Mouse (Mus musculus) hindbrain, embryonic 12.5 days (tissue): Measurements from ENCODE around the gene Phkb. TPM values are rescaled to one million over a fixed set of nuclear protein-coding genes. Genes with fewer than 3 reads are reported as not detected.
"Not testable (repeated sequence)": the region's sequence is repeated elsewhere in the genome, so short reads cannot be mapped to it uniquely, and the experiment has no call there.

Experiments used
- ATAC-seq: fragments of 200-750 bp; cut with Nextera tagmentation; 2 replicates; pipeline ENCODE4 v1.8.0; 2017; ENCODE audit warnings: moderate TSS enrichment; ENCODE audit not compliant: low FRiP score
- H3K27ac ChIP-seq: fragments of 300-500 bp; sonication (generic); 2 replicates; pipeline ENCODE4 v1.5.1; 2016; ENCODE audit warnings: mild to moderate bottlenecking
- H3K27me3 ChIP-seq: fragments of 300-500 bp; sonication (generic); 2 replicates; pipeline ENCODE4 v1.6.1; 2016; ENCODE audit warnings: mild to moderate bottlenecking
- H3K36me3 ChIP-seq: fragments of 300-500 bp; sonication (generic); 2 replicates; pipeline ENCODE4 v1.6.1; 2016; ENCODE audit warnings: mild to moderate bottlenecking
- H3K4me1 ChIP-seq: fragments of 300-500 bp; sonication (generic); 2 replicates; pipeline ENCODE4 v1.6.1; 2016
- H3K4me2 ChIP-seq: fragments of 300-500 bp; sonication (generic); replicated peaks from 2 replicates; pipeline ENCODE4 v1.6.1; 2016; ENCODE audit warnings: mild to moderate bottlenecking
- H3K4me3 ChIP-seq: fragments of 300-500 bp; sonication (generic); 2 replicates; pipeline ENCODE4 v1.5.1; 2016; ENCODE audit warnings: mild to moderate bottlenecking
- H3K9ac ChIP-seq: fragments of 300-500 bp; sonication (generic); 2 replicates; pipeline ENCODE4 v1.6.1; 2016; ENCODE audit warnings: mild to moderate bottlenecking, moderate library complexity
- H3K9me3 ChIP-seq: fragments of 300-500 bp; sonication (generic); replicated peaks from 2 replicates; pipeline ENCODE4 v1.6.1; 2016; ENCODE audit warnings: mild to moderate bottlenecking
- WGBS: fragments of 180-500 bp; shearing (Covaris S2); methylation state at CpG from one replicate; pipeline ENCODE4 v1.1.7; 2016; 5-methylcytosine and 5-hydroxymethylcytosine counted together
- polyA plus RNA-seq: library from polyadenylated mRNA; unstranded; fragments of >200 nt; fragmentation: Nextera tagmentation; extraction: Ambion mirVana; gene quantifications from 2 replicates; pipeline ENCODE4 v1.2.1, GENCODE M21; 2016

The Phkb gene
- polyA plus RNA-seq, result 44.5 and 55.3 TPM in 2 replicates

GRCm38 (mm10) chr8:85840657-85841488 lies at the start of gene Phkb, which contains the start of gene Itfg1:
Gene Phkb, plus strand, starts transcription at chr8:85840959.
Gene Itfg1, minus strand, starts transcription at chr8:85840921.
- Histone ChIP-seq H3K4me1 (peaks cover 17% of the 10 kb centered on the region), H3K9me3 (no peaks in the 10 kb centered on the region), H3K9ac (peak within 1 kb of the TSS; percentile 88), H3K27ac (peak within 1 kb of the TSS; percentile 97), H3K27me3 (no peaks in the 10 kb centered on the region), H3K4me2 (peak within 1 kb of the TSS; percentile 67), H3K36me3 (peaks cover 8% of the 10 kb centered on the region), H3K4me3 (peak within 1 kb of the TSS; percentile 93)
- peak; percentile 98 for ATAC-seq
- under 1% methylated on average over 54 of the region's 54 CpGs for WGBS

GRCm38 (mm10) chr8:85796392-85796791 lies 44.4 kb upstream of the Phkb start:
- peaks cover 19% of the 10 kb centered on the region for H3K36me3 ChIP-seq
- not testable (repeated sequence) for ATAC-seq, H3K9me3 ChIP-seq, H3K4me1 ChIP-seq, H3K27ac ChIP-seq, H3K9ac ChIP-seq, H3K4me2 ChIP-seq, H3K27me3 ChIP-seq, H3K4me3 ChIP-seq
- WGBS, result 95% methylated on average over 1 of the region's 1 CpGs

GRCm38 (mm10) chr8:85800164-85800563 lies 40.6 kb upstream of the Phkb start:
- 91% methylated on average over 1 of the region's 1 CpGs for WGBS
- H3K4me1 ChIP-seq, result no peaks in the 10 kb centered on the region
- no peaks in the 10 kb centered on the region for H3K27me3 ChIP-seq
- H3K9me3 ChIP-seq, result no peaks in the 10 kb centered on the region
- H3K9ac ChIP-seq, result no peak overlapping the region
- no peak overlapping the region for H3K4me3 ChIP-seq
- ATAC-seq, result no peak
- no peak overlapping the region for H3K4me2 ChIP-seq
- peaks cover 10% of the 10 kb centered on the region for H3K36me3 ChIP-seq
- no peak overlapping the region for H3K27ac ChIP-seq

GRCm38 (mm10) chr8:85801408-85801807 lies 39.4 kb upstream of the Phkb start:
- ATAC-seq, result no peak
- no peaks in the 10 kb centered on the region for H3K27me3 ChIP-seq
- no peaks in the 10 kb centered on the region for H3K4me1 ChIP-seq
- no peak overlapping the region for H3K27ac ChIP-seq
- H3K36me3 ChIP-seq, result peaks cover 10% of the 10 kb centered on the region
- no peak overlapping the region for H3K9ac ChIP-seq
- no peak overlapping the region for H3K4me2 ChIP-seq
- 92% methylated on average over 1 of the region's 1 CpGs for WGBS
- H3K9me3 ChIP-seq, result no peaks in the 10 kb centered on the region
- H3K4me3 ChIP-seq, result no peak overlapping the region

GRCm38 (mm10) chr8:85813621-85814020 lies 27.1 kb upstream of the Phkb start:
- H3K9me3 ChIP-seq, result no peaks in the 10 kb centered on the region
- no peak for ATAC-seq
- H3K27me3 ChIP-seq, result no peaks in the 10 kb centered on the region
- H3K27ac ChIP-seq, result no peak overlapping the region
- H3K9ac ChIP-seq, result no peak overlapping the region
- H3K4me1 ChIP-seq, result no peaks in the 10 kb centered on the region
- peaks cover 16% of the 10 kb centered on the region for H3K36me3 ChIP-seq
- no peak overlapping the region for H3K4me2 ChIP-seq
- H3K4me3 ChIP-seq, result no peak overlapping the region

GRCm38 (mm10) chr8:85839916-85840656 lies 673 bp upstream of the Phkb start:
- H3K4me1 ChIP-seq, result peaks cover 17% of the 10 kb centered on the region
- no peaks in the 10 kb centered on the region for H3K9me3 ChIP-seq
- peak overlapping the region; percentile 97 for H3K27ac ChIP-seq
- 1% methylated on average over 21 of the region's 21 CpGs for WGBS
- H3K36me3 ChIP-seq, result peaks cover 13% of the 10 kb centered on the region
- peak overlapping the region; percentile 88 for H3K9ac ChIP-seq
- peak overlapping the region; percentile 67 for H3K4me2 ChIP-seq
- H3K27me3 ChIP-seq, result no peaks in the 10 kb centered on the region
- no peak; the same call in 1 of the 2 replicates for ATAC-seq
- peak overlapping the region; percentile 93 for H3K4me3 ChIP-seq

GRCm38 (mm10) chr8:85841489-85841795 lies 683 bp downstream of the Phkb start:
- Histone ChIP-seq H3K4me3 (peak overlapping the region; percentile 93), H3K27ac (no peak overlapping the region), H3K27me3 (no peaks in the 10 kb centered on the region), H3K4me1 (peaks cover 17% of the 10 kb centered on the region), H3K9me3 (no peaks in the 10 kb centered on the region), H3K36me3 (peaks cover 7% of the 10 kb centered on the region; the same call in 1 of the 2 replicates), H3K4me2 (peak overlapping the region; percentile 67), H3K9ac (peak overlapping the region; percentile 88)
- 15% methylated on average over 4 of the region's 4 CpGs for WGBS
- no peak for ATAC-seq

- no peaks in the 10 kb centered on the region for H3K27me3 ChIP-seq
- no peak for ATAC-seq
- H3K9ac ChIP-seq, result no peak overlapping the region
- no peak overlapping the region for H3K27ac ChIP-seq
- H3K4me1 ChIP-seq, result peaks cover 6% of the 10 kb centered on the region; the same call in 1 of the 2 replicates
- no peak overlapping the region for H3K4me2 ChIP-seq
- no peaks in the 10 kb centered on the region for H3K36me3 ChIP-seq
- H3K4me3 ChIP-seq, result no peak overlapping the region
- no peaks in the 10 kb centered on the region for H3K9me3 ChIP-seq
These were observed 5.1 kb downstream of the Phkb start for GRCm38 (mm10) chr8:85845887-85846286.

GRCm38 (mm10) chr8:85854220-85855123 lies 13.7 kb downstream of the Phkb start:
- no peak overlapping the region for H3K4me3 ChIP-seq
- no peaks in the 10 kb centered on the region for H3K27me3 ChIP-seq
- no peak overlapping the region for H3K9ac ChIP-seq
- 87% methylated on average over 19 of the region's 19 CpGs for WGBS
- ATAC-seq, result no peak
- H3K36me3 ChIP-seq, result no peaks in the 10 kb centered on the region
- H3K27ac ChIP-seq, result no peak overlapping the region
- H3K4me2 ChIP-seq, result no peak overlapping the region
- H3K9me3 ChIP-seq, result no peaks in the 10 kb centered on the region
- no peaks in the 10 kb centered on the region for H3K4me1 ChIP-seq

- not testable (repeated sequence) for H3K4me3 ChIP-seq, H3K4me1 ChIP-seq, H3K27me3 ChIP-seq, H3K36me3 ChIP-seq, ATAC-seq, H3K9me3 ChIP-seq, H3K4me2 ChIP-seq, H3K9ac ChIP-seq, H3K27ac ChIP-seq
- WGBS, result 49% methylated on average over 11 of the region's 11 CpGs
These were observed 16.6 kb downstream of the Phkb start for GRCm38 (mm10) chr8:85857227-85857896.

- H3K27ac ChIP-seq, result no peak overlapping the region
- 77% methylated on average over 5 of the region's 5 CpGs for WGBS
- H3K9ac ChIP-seq, result no peak overlapping the region
- no peak overlapping the region for H3K4me2 ChIP-seq
- H3K36me3 ChIP-seq, result no peaks in the 10 kb centered on the region
- H3K27me3 ChIP-seq, result no peaks in the 10 kb centered on the region
- H3K4me1 ChIP-seq, result no peaks in the 10 kb centered on the region
- no peaks in the 10 kb centered on the region for H3K9me3 ChIP-seq
- no peak for ATAC-seq
- H3K4me3 ChIP-seq, result no peak overlapping the region
These were observed 19.9 kb downstream of the Phkb start for GRCm38 (mm10) chr8:85860612-85861011.
